Mouse (Mus musculus) naive thymus-derived CD4-positive, alpha-beta T cell, adult 2 months (primary cell): ENCODE measurements around the gene Tsx.
"Not testable (repeated sequence)": the region's sequence is repeated elsewhere in the genome, so short reads cannot be mapped to it uniquely, and the experiment has no call there.

Experiments
- DNase-seq: peaks from one replicate; pipeline ENCODE4 v3.0.0-alpha.2; 2011; ENCODE audit warnings: low read depth

Tsx gene

GRCm38 (mm10) chrX:103414167-103414566 is at the start of gene Tsx:
Gene Tsx (plus strand): TSS chrX:103414467.
- DNase-seq = no peak

- no peak for DNase-seq
Measured at GRCm38 (mm10) chrX:103366201-103366600, 48.1 kb upstream of the Tsx start.

- DNase-seq = no peak
Measured at GRCm38 (mm10) chrX:103368650-103369049, 45.6 kb upstream of the Tsx start.

GRCm38 (mm10) chrX:103371221-103371620 is 43.0 kb upstream of the Tsx start:
- no peak for DNase-seq

GRCm38 (mm10) chrX:103371627-103372026 is 42.6 kb upstream of the Tsx start:
- peak; percentile 32 for DNase-seq

GRCm38 (mm10) chrX:103374250-103374649 is 40.0 kb upstream of the Tsx start:
- DNase-seq = no peak

- no peak for DNase-seq
Measured at GRCm38 (mm10) chrX:103384528-103384927, 29.7 kb upstream of the Tsx start.

- DNase-seq = no peak
Measured at GRCm38 (mm10) chrX:103388131-103388530, 26.1 kb upstream of the Tsx start.

GRCm38 (mm10) chrX:103393841-103394240 is 20.4 kb upstream of the Tsx start:
- DNase-seq = peak; percentile 2

- DNase-seq = no peak
Measured at GRCm38 (mm10) chrX:103405021-103405420, 9.2 kb upstream of the Tsx start.

- no peak for DNase-seq
Measured at GRCm38 (mm10) chrX:103421710-103422109, 7.4 kb downstream of the Tsx start, which contains the start of gene Gm26992. Gene Gm26992 (plus strand): TSS chrX:103422010.

GRCm38 (mm10) chrX:103427677-103428076 is 13.4 kb downstream of the Tsx start:
- DNase-seq = no peak

GRCm38 (mm10) chrX:103432293-103432692 is 18.0 kb downstream of the Tsx start:
- DNase-seq = no peak

GRCm38 (mm10) chrX:103438023-103438422 is 23.8 kb downstream of the Tsx start:
- no peak for DNase-seq

GRCm38 (mm10) chrX:103440803-103441202 is 26.5 kb downstream of the Tsx start:
- peak; percentile 58 for DNase-seq

GRCm38 (mm10) chrX:103443755-103444154 is 29.5 kb downstream of the Tsx start:
- peak; percentile 59 for DNase-seq

GRCm38 (mm10) chrX:103447539-103448169 is 33.4 kb downstream of the Tsx start:
- DNase-seq = no peak

GRCm38 (mm10) chrX:103448429-103448828 is 34.2 kb downstream of the Tsx start:
- not testable (repeated sequence) for DNase-seq

GRCm38 (mm10) chrX:103448943-103449722 is 34.9 kb downstream of the Tsx start:
- not testable (repeated sequence) for DNase-seq

- no peak for DNase-seq
Measured at GRCm38 (mm10) chrX:103452815-103453214, 38.5 kb downstream of the Tsx start.

GRCm38 (mm10) chrX:103460056-103460455 is 45.8 kb downstream of the Tsx start:
- DNase-seq = no peak

GRCm38 (mm10) chrX:103468998-103469397 is 54.7 kb downstream of the Tsx start:
- DNase-seq = no peak

- no peak for DNase-seq
Measured at GRCm38 (mm10) chrX:103472346-103472745, 58.1 kb downstream of the Tsx start.
